Mouse (Mus musculus): Measurements from ENCODE around the gene Zfp53. TPM values are rescaled to one million over a fixed set of nuclear protein-coding genes. Genes with fewer than 3 reads are reported as not detected.

Zfp53 gene
- polyA plus RNA-seq, 1 experiment, result not detected

GRCm38 (mm10) chr17:21536676-21537075 lies 47.9 kb downstream of the Zfp53 start:
- 85% methylated on average over 2 of the region's 2 CpGs for WGBS

GRCm38 (mm10) chr17:21557831-21558230 lies 69.0 kb downstream of the Zfp53 start:
- 90% methylated on average over 2 of the region's 2 CpGs for WGBS
- no peaks in the 10 kb centered on the region for H3K4me1 ChIP-seq (ENCODE audit: control insufficient read depth, insufficient read depth, low read length)
- H3K4me3 ChIP-seq (ENCODE audit: insufficient read depth, low read depth, low read length), result no peak overlapping the region
- no peak overlapping the region for H3K27ac ChIP-seq (ENCODE audit: insufficient read depth, low read depth, low read length)
- TF ChIP-seq POLR2A (IDR thresholded peaks at IDR 0.05; ENCODE audit: insufficient read depth, low read depth, low read length) (no peak), CTCF (IDR thresholded peaks at IDR 0.05; ENCODE audit: insufficient read depth, low read depth, low read length) (no peak)

More at GRCm38 (mm10) chr17:21536676-21537075, 47.9 kb downstream of the Zfp53 start:
- Histone ChIP-seq H3K4me3 (ENCODE audit: insufficient read depth, low read depth, low read length) (no peak overlapping the region), H3K27ac (ENCODE audit: insufficient read depth, low read depth, low read length) (no peak overlapping the region), H3K4me1 (ENCODE audit: control insufficient read depth, insufficient read depth, low read length) (peaks cover under 1% of the 10 kb centered on the region; the same call in 1 of the 2 replicates)
- no peak for TF ChIP-seq POLR2A (IDR thresholded peaks at IDR 0.05; ENCODE audit: insufficient read depth, low read depth, low read length)
- TF ChIP-seq CTCF (IDR thresholded peaks at IDR 0.05; ENCODE audit: insufficient read depth, low read depth, low read length), result no peak

Other genes with a start within 250 kb of the Zfp53 start
- gene Vmn1r235, start 232.6 kb upstream of the Zfp53 start, polyA plus RNA-seq (2012; ENCODE audit: insufficient read depth, insufficient read length, low replicate concordance, missing spikeins), result not detected in 2 replicates
- gene Vmn1r236, start 206.1 kb upstream of the Zfp53 start, polyA plus RNA-seq (2012; ENCODE audit: insufficient read depth, insufficient read length, low replicate concordance, missing spikeins), result not detected in 2 replicates
- not detected in 2 replicates for gene Vmn1r237, start 177.1 kb upstream of the Zfp53 start, polyA plus RNA-seq (2012; ENCODE audit: insufficient read depth, insufficient read length, low replicate concordance, missing spikeins)
- not detected in 2 replicates for gene Zfp677, start 105.2 kb upstream of the Zfp53 start, polyA plus RNA-seq (2012; ENCODE audit: insufficient read depth, insufficient read length, low replicate concordance, missing spikeins)
- gene Zfp54, start 65.8 kb upstream of the Zfp53 start, polyA plus RNA-seq (2012; ENCODE audit: insufficient read depth, insufficient read length, low replicate concordance, missing spikeins), result not detected in 2 replicates
- not detected in 2 replicates for gene Zfp51, start 38.6 kb upstream of the Zfp53 start, polyA plus RNA-seq (2012; ENCODE audit: insufficient read depth, insufficient read length, low replicate concordance, missing spikeins)
- not detected in 2 replicates for gene Zfp52, start 46.5 kb downstream of the Zfp53 start, polyA plus RNA-seq (2012; ENCODE audit: insufficient read depth, insufficient read length, low replicate concordance, missing spikeins)
- gene Zfp948, start 78.0 kb downstream of the Zfp53 start, polyA plus RNA-seq (2012; ENCODE audit: insufficient read depth, insufficient read length, low replicate concordance, missing spikeins), result not detected in 2 replicates
- not detected in 2 replicates for gene Zfp983, start 161.6 kb downstream of the Zfp53 start, polyA plus RNA-seq (2012; ENCODE audit: insufficient read depth, insufficient read length, low replicate concordance, missing spikeins)
- not detected in 2 replicates for gene Gm10226, start 202.9 kb downstream of the Zfp53 start, polyA plus RNA-seq (2012; ENCODE audit: insufficient read depth, insufficient read length, low replicate concordance, missing spikeins)
- not detected in 2 replicates for gene Zfp760, start 218.7 kb downstream of the Zfp53 start, polyA plus RNA-seq (2012; ENCODE audit: insufficient read depth, insufficient read length, low replicate concordance, missing spikeins)
- gene Zfp229, start 241.8 kb downstream of the Zfp53 start, polyA plus RNA-seq (2012; ENCODE audit: insufficient read depth, insufficient read length, low replicate concordance, missing spikeins), result not detected in 2 replicates